Mouse (Mus musculus): Measurements from ENCODE around the gene Arhgef25. TPM values are rescaled to one million over a fixed set of nuclear protein-coding genes. Genes with fewer than 3 reads are reported as not detected.

Arhgef25 gene
- total and polyA plus RNA-seq, 2 experiments from 2014 or later = 16.9 to 45.4 TPM

DNA sequence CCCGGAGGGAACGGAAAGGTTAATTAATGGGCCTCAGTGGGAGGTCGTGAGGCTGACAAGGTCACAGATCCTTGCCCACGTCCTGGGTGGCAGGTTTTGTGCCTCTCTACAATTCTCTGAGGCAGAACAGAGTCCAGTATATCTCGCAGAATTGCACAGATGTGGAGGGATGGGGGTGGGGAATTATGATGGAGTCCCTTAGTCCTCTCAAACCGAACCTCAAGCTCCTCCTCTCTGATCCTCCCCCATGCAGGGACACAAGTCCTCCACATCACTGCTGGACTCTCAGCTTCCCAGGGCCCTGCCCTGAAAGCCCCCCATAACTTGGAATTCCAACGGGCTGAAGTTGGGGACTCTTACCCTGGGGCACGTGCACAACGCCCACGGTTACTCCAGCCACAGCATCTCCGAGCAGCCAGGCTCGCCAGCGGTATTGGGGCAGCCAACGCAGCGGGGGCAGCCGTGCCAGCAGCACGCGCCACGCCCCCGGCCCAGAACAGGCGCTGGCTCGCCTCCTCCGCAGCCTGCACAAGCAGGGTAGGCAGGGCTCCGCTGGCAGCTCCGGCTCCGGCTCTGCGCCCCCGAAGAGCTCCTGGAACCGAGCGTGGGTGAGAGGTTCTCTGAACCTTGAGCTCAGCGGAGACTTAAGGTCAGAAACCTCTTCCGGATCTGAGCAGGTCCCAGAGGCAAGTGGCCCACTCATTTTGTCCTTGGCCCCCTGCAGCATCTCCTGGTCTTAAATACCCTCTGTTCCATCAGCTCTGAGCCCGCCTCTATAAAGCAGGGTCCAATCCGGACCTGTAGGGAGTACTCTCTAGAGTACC is 9.8 kb downstream of the Arhgef25 start, which contains the start of gene Slc26a10:
Slc26a10 (minus strand) TSS at position 775 of the 824 bp plus-strand sequence.
- ATAC-seq (peak; percentile 36; the same call in 1 of the 2 replicates), DNase-seq (peak; percentile 40)
- no peaks in the 10 kb centered on the region for H3K36me3 ChIP-seq (ENCODE audit: insufficient read depth)
- TF ChIP-seq CTCF (IDR thresholded peaks at IDR 0.05; ENCODE audit: low read depth) = no peak
- H3K27ac ChIP-seq (ENCODE audit: low read depth, low read length) = no peak within 1 kb of the TSS
- H3K9me3 ChIP-seq (ENCODE audit: low read length) = no peaks in the 10 kb centered on the region
- H3K9ac ChIP-seq = no peak within 1 kb of the TSS
- H3K4me3 ChIP-seq (ENCODE audit: low read depth, low read length) = 0 out of 2 replicates have a peak within 1 kb of the TSS, but pooled peaks have one; percentile 3
- 5% methylated on average over 34 of the region's 34 CpGs for WGBS
- H3K4me1 ChIP-seq (ENCODE audit: insufficient read depth) = peaks cover 7% of the 10 kb centered on the region
- peaks cover 40% of the 10 kb centered on the region for H3K27me3 ChIP-seq (ENCODE audit: insufficient read depth, low read length)
- H3K4me2 ChIP-seq (ENCODE audit: low read depth) = peak within 1 kb of the TSS; percentile 41

DNA sequence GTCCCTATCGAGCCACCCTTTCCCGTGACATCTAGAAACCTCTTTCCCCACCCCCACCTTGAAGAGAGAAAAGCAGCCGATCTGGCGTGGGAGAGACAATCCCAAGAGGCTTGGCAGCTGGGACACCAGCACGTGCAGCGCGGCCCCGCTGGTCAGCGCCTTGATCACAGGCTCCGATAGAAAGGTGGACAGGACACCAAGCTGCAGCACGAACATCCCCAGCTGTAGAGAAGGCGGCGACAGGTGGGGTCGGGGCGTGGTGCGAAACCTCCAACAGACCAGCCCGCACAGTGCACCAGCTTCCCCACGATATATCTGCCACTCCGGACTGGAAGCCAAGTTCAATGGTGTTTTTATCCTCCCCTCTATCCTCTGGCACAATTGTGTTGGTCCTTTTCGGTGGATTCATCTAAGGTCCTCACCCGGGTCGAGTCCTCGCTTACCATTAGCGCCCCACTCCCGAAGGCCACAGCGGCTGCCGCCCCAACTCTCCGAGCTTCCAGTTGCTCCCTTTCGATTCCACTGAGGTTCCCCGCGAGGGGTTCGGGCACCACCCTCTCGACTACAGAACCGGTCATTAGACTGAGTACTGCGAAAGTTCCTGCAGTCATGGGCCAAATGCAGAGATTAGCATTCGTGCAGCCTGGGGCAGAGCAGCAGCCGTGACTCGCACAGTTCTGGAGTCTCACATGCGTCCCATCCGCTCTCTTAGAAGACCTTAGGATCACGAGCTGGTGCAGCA is 11.4 kb downstream of the Arhgef25 start:
- ATAC-seq = no peak
- Histone ChIP-seq H3K27ac (ENCODE audit: low read depth, low read length) (no peak overlapping the region), H3K4me2 (ENCODE audit: low read depth) (peak overlapping the region; percentile 52), H3K9ac (0 out of 2 replicates have a peak overlapping the region, but pooled peaks have one; percentile 14), H3K4me1 (ENCODE audit: insufficient read depth) (peaks cover 7% of the 10 kb centered on the region), H3K36me3 (ENCODE audit: insufficient read depth) (no peaks in the 10 kb centered on the region), H3K9me3 (ENCODE audit: low read length) (no peaks in the 10 kb centered on the region), H3K4me3 (ENCODE audit: low read depth, low read length) (peak overlapping the region; percentile 25; the same call in 1 of the 2 replicates), H3K27me3 (ENCODE audit: insufficient read depth, low read length) (peaks cover 40% of the 10 kb centered on the region)
- TF ChIP-seq CTCF (IDR thresholded peaks at IDR 0.05; ENCODE audit: low read depth) = no peak
- WGBS = 4% methylated on average over 41 of the region's 41 CpGs
- no peak for DNase-seq

DNA sequence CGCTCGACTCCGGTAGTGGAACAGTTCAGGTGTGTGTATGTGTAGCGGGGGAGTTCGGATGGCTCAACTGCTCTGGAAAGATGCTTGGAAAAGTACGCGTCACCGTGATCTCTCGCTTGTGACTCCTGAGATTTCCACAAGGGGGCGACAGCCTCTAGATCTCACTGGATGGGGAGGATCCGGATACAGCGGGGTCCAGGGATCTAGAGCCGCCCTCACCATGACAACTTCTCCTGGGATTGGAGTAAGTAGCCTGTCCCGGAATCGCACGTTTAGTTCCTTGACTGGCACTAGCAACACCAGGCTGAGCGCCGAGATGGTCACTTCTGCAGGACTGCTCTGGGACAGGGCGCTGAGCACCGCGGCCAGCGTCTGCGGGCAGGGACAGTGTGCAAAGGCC is 12.2 kb downstream of the Arhgef25 start:
- DNase-seq (peak; percentile 94), ATAC-seq (peak; percentile 87)
- WGBS = under 1% methylated on average over 23 of the region's 23 CpGs
- H3K4me3 ChIP-seq (ENCODE audit: low read depth, low read length) = peak overlapping the region; percentile 25; the same call in 1 of the 2 replicates
- H3K4me1 ChIP-seq (ENCODE audit: insufficient read depth) = peaks cover 7% of the 10 kb centered on the region
- H3K36me3 ChIP-seq (ENCODE audit: insufficient read depth) = no peaks in the 10 kb centered on the region
- no peaks in the 10 kb centered on the region for H3K9me3 ChIP-seq (ENCODE audit: low read length)
- H3K27ac ChIP-seq (ENCODE audit: low read depth, low read length) = no peak overlapping the region
- H3K27me3 ChIP-seq (ENCODE audit: insufficient read depth, low read length) = peaks cover 40% of the 10 kb centered on the region
- H3K9ac ChIP-seq = 0 out of 2 replicates have a peak overlapping the region, but pooled peaks have one; percentile 14
- peak; percentile 91 for TF ChIP-seq CTCF (IDR thresholded peaks at IDR 0.05; ENCODE audit: low read depth)
- peak overlapping the region; percentile 52 for H3K4me2 ChIP-seq (ENCODE audit: low read depth)

DNA sequence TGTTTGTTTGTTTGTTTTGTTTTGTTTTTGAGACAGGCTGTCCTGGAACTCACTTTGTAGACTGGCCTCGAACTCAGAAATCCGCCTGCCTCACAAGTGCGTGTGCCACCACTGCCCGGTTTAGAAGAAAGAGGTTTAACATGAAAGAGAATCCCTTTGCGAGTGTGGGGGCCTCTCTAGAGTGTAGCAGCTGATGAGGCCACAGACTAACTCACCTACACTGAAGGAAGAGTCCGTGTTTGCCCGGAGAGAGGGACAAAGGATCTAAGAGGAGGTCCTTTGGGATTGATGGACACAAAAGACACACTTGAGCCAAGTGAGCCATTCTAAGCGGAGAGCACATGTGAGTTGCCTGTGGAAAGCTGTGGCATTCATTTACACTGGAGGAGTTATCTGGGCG is 12.6 kb downstream of the Arhgef25 start:
- ATAC-seq = peak; percentile 21
- Histone ChIP-seq H3K27me3 (ENCODE audit: insufficient read depth, low read length) (peaks cover 40% of the 10 kb centered on the region), H3K4me2 (ENCODE audit: low read depth) (peak overlapping the region; percentile 52; the same call in 1 of the 2 replicates)

DNA sequence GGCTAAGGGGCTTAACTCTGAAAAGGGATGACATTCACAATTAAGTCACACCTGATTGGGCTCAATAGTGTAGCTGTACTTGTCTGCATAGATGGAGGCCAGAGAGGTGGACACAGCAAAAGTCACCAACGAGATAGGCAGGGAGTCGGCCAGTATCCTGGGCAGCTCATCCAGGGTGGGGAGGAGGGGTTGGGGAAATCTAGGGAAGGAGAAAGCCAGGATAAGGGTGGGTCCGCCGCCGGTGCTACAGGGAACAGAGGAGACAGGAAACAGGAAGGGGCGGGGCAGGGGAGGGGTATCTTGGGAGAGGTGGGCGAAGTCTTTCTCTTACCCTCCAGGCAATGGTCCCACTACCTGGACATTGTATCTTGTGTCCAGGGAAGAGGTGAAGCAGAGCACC is 13.1 kb downstream of the Arhgef25 start:
- H3K27ac ChIP-seq (ENCODE audit: low read depth, low read length) = no peak overlapping the region
- H3K27me3 ChIP-seq (ENCODE audit: insufficient read depth, low read length) = peaks cover 40% of the 10 kb centered on the region
- no peak overlapping the region for H3K9ac ChIP-seq
- ATAC-seq (no peak), DNase-seq (no peak)
- peaks cover 5% of the 10 kb centered on the region for H3K36me3 ChIP-seq (ENCODE audit: insufficient read depth)
- 11% methylated on average over 7 of the region's 7 CpGs for WGBS
- peaks cover 7% of the 10 kb centered on the region for H3K4me1 ChIP-seq (ENCODE audit: insufficient read depth)
- no peak for TF ChIP-seq CTCF (IDR thresholded peaks at IDR 0.05; ENCODE audit: low read depth)
- no peak overlapping the region for H3K4me2 ChIP-seq (ENCODE audit: low read depth)
- no peaks in the 10 kb centered on the region for H3K9me3 ChIP-seq (ENCODE audit: low read length)
- no peak overlapping the region for H3K4me3 ChIP-seq (ENCODE audit: low read depth, low read length)

More for the DNA sequence above, 12.6 kb downstream of the Arhgef25 start:
- H3K4me1 ChIP-seq (ENCODE audit: insufficient read depth) = peaks cover 7% of the 10 kb centered on the region
- H3K4me3 ChIP-seq (ENCODE audit: low read depth, low read length) = no peak overlapping the region; the same call in 1 of the 2 replicates
- no peaks in the 10 kb centered on the region for H3K36me3 ChIP-seq (ENCODE audit: insufficient read depth)
- no peak for DNase-seq
- H3K27ac ChIP-seq (ENCODE audit: low read depth, low read length) = no peak overlapping the region
- no peak overlapping the region for H3K9ac ChIP-seq
- H3K9me3 ChIP-seq (ENCODE audit: low read length) = no peaks in the 10 kb centered on the region
- no peak for TF ChIP-seq CTCF (IDR thresholded peaks at IDR 0.05; ENCODE audit: low read depth)
- WGBS = 17% methylated on average over 9 of the region's 9 CpGs

DNA sequence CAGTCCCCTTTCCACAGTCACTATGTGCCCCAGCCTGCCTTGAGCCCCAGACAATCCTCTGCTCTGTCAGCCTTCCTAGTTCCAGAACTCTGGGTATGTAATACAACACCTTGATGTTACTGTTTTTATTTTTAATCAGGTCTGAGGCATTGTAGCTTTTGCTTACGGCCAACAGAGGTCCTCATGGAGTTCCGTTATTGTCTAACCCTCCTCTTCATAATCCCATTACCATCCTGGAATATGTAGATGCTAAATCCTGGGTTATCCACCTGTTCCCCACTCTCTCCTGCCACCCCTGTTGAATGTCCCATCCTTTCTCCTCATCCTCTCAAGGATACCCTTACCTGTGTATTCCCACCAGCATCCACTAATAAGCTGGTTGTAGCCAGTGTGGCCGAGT is 13.7 kb downstream of the Arhgef25 start:
- no peak for TF ChIP-seq CTCF (IDR thresholded peaks at IDR 0.05; ENCODE audit: low read depth)
- Histone ChIP-seq H3K4me1 (ENCODE audit: insufficient read depth) (peaks cover 7% of the 10 kb centered on the region), H3K27ac (ENCODE audit: low read depth, low read length) (no peak overlapping the region), H3K4me2 (ENCODE audit: low read depth) (no peak overlapping the region), H3K9me3 (ENCODE audit: low read length) (no peaks in the 10 kb centered on the region), H3K36me3 (ENCODE audit: insufficient read depth) (peaks cover 9% of the 10 kb centered on the region), H3K27me3 (ENCODE audit: insufficient read depth, low read length) (peaks cover 40% of the 10 kb centered on the region), H3K4me3 (ENCODE audit: low read depth, low read length) (no peak overlapping the region), H3K9ac (no peak overlapping the region)
- ATAC-seq = no peak
- WGBS = 34% methylated on average over 3 of the region's 3 CpGs
- no peak for DNase-seq
